Mouse (Mus musculus) MEL (cell line): ENCODE measurements around the gene Plxdc1. TPM values are rescaled to one million over a fixed set of nuclear protein-coding genes. Genes with fewer than 3 reads are reported as not detected.

Experiments used
- DNase-seq: peaks from one replicate; pipeline ENCODE4 v3.0.0; 2011; ENCODE audit warnings: low read depth, low spot score
- H3K27ac ChIP-seq: 2 replicates; pipeline ENCODE4 v1.5.1; 2012; ENCODE audit warnings: low read depth, mild to moderate bottlenecking, control low read depth, low read length, moderate library complexity; ENCODE audit not compliant: control insufficient read depth
- H3K27me3 ChIP-seq, 2 experiments: fragments of 150-350 bp in 1 of 2; sonication (generic) in 1 of 2; 2 replicates each; pipeline ENCODE4 v1.6.1; 2012; ENCODE audit warnings: low read length in 2 of 2, mild to moderate bottlenecking in 2 of 2, improper control_type of control experiment in 1 of 2, moderate library complexity in 1 of 2; ENCODE audit not compliant: insufficient read depth in 2 of 2, control insufficient read depth in 1 of 2
- H3K36me3 ChIP-seq, 2 experiments: 2 replicates each; pipeline ENCODE4 v1.6.1; 2012 to 2014; ENCODE audit warnings: low read length in 2 of 2, improper control_type of control experiment in 1 of 2, inconsistent platforms in 1 of 2, mild to moderate bottlenecking in 1 of 2; ENCODE audit not compliant: insufficient read depth in 2 of 2, control insufficient read depth in 1 of 2
- H3K4me1 ChIP-seq, 2 experiments: fragments of 150-350 bp in 1 of 2; sonication (generic) in 1 of 2; 2 replicates each; pipeline ENCODE4 v1.6.1; 2012; ENCODE audit warnings: low read length in 2 of 2, improper control_type of control experiment in 1 of 2, mild to moderate bottlenecking in 1 of 2; ENCODE audit not compliant: insufficient read depth in 2 of 2, control insufficient read depth in 1 of 2
- H3K4me3 ChIP-seq, 2 experiments: fragments of 150-350 bp in 1 of 2; sonication (generic) in 1 of 2; 2 replicates each; pipeline ENCODE4 v1.5.1; 2012; ENCODE audit warnings: low read depth in 2 of 2, low read length in 2 of 2, mild to moderate bottlenecking in 2 of 2, moderate library complexity in 2 of 2, control low read depth in 1 of 2, improper control_type of control experiment in 1 of 2; ENCODE audit not compliant: control insufficient read depth in 1 of 2, insufficient read depth in 1 of 2
- H3K79me2 ChIP-seq: 2 replicates; pipeline ENCODE4 v1.6.1; 2012; ENCODE audit warnings: mild to moderate bottlenecking, low read length, moderate library complexity; ENCODE audit not compliant: control insufficient read depth, poor library complexity, insufficient read depth
- H3K9ac ChIP-seq: 2 replicates; pipeline ENCODE4 v1.6.1; 2012; ENCODE audit warnings: low read depth, mild to moderate bottlenecking, control low read depth, low read length, moderate library complexity; ENCODE audit not compliant: control insufficient read depth, poor library complexity, severe bottlenecking
- H3K9me3 ChIP-seq: fragments of 150-350 bp; sonication (generic); replicated peaks from 2 replicates; pipeline ENCODE4 v1.6.1; 2012; ENCODE audit warnings: mild to moderate bottlenecking, low read length, improper control_type of control experiment, moderate library complexity; ENCODE audit not compliant: insufficient read depth
- BHLHE40 ChIP-seq: IDR thresholded peaks from 2 replicates; pipeline ENCODE4 v1.6.1; 2012; ENCODE audit warnings: low read depth, mild to moderate bottlenecking, inconsistent platforms, low read length, improper control_type of control experiment, borderline replicate concordance
- CHD1 ChIP-seq: IDR thresholded peaks from 2 replicates; pipeline ENCODE4 v1.6.1; 2012; ENCODE audit warnings: low read depth, mild to moderate bottlenecking, inconsistent platforms, low read length, improper control_type of control experiment
- CHD2 ChIP-seq: IDR thresholded peaks from 2 replicates; pipeline ENCODE4 v1.6.1; 2011; ENCODE audit warnings: low read length, improper control_type of control experiment
- CTCF ChIP-seq, 3 experiments: IDR thresholded peaks in 2 of 3; conservative IDR thresholded peaks in 1 of 3; 2 replicates each; pipeline ENCODE4 v1.5.1; 2011 to 2012; ENCODE audit warnings: low read length in 3 of 3, low read depth in 2 of 3, mild to moderate bottlenecking in 2 of 3, improper control_type of control experiment in 1 of 3, inconsistent platforms in 1 of 3, mixed read lengths in 1 of 3, moderate library complexity in 1 of 3; ENCODE audit not compliant: control insufficient read depth in 1 of 3, insufficient read depth in 1 of 3, poor library complexity in 1 of 3, severe bottlenecking in 1 of 3
- ELF1 ChIP-seq: IDR thresholded peaks from 2 replicates; pipeline ENCODE4 v1.6.1; 2014; ENCODE audit warnings: low read depth, mild to moderate bottlenecking, inconsistent platforms, low read length, improper control_type of control experiment, moderate library complexity
- EP300 ChIP-seq, 2 experiments: IDR thresholded peaks; 2 replicates each; pipeline ENCODE4 v1.6.1; 2011; ENCODE audit warnings: improper control_type of control experiment in 2 of 2, low read length in 2 of 2, low read depth in 1 of 2, mild to moderate bottlenecking in 1 of 2
- ETS1 ChIP-seq: IDR thresholded peaks from 2 replicates; pipeline ENCODE4 v1.6.1; 2012; ENCODE audit warnings: low read depth, mild to moderate bottlenecking, inconsistent platforms, low read length, improper control_type of control experiment, moderate library complexity
- GATA1 ChIP-seq: IDR thresholded peaks from 2 replicates; pipeline ENCODE4 v1.6.1; 2011; ENCODE audit warnings: low read depth, low read length, improper control_type of control experiment
- MAX ChIP-seq: IDR thresholded peaks from 2 replicates; pipeline ENCODE4 v1.6.1; 2011; ENCODE audit warnings: low read length, improper control_type of control experiment
- MXI1 ChIP-seq: IDR thresholded peaks from 2 replicates; pipeline ENCODE4 v1.6.1; 2011; ENCODE audit warnings: mild to moderate bottlenecking, low read depth, low read length, improper control_type of control experiment
- MYC ChIP-seq: IDR thresholded peaks from 2 replicates; pipeline ENCODE4 v1.6.1; 2011; ENCODE audit warnings: low read depth, mild to moderate bottlenecking, low read length, improper control_type of control experiment, moderate library complexity
- NRF1 ChIP-seq: IDR thresholded peaks from 2 replicates; pipeline ENCODE4 v1.6.1; 2014; ENCODE audit warnings: low read depth, mild to moderate bottlenecking, inconsistent platforms, low read length, improper control_type of control experiment, moderate library complexity; ENCODE audit not compliant: poor library complexity, insufficient read depth, severe bottlenecking
- POLR2AphosphoS5 ChIP-seq: IDR thresholded peaks from 2 replicates; pipeline ENCODE4 v1.6.1; 2012; ENCODE audit warnings: low read depth, borderline replicate concordance, mild to moderate bottlenecking, inconsistent platforms, low read length, moderate library complexity, mixed read lengths
- RAD21 ChIP-seq: IDR thresholded peaks from 2 replicates; pipeline ENCODE4 v1.6.1; 2011; ENCODE audit warnings: mild to moderate bottlenecking, low read depth, low read length, improper control_type of control experiment
- RCOR1 ChIP-seq: IDR thresholded peaks from 2 replicates; pipeline ENCODE4 v1.6.1; 2012; ENCODE audit warnings: low read depth, mild to moderate bottlenecking, inconsistent platforms, low read length, improper control_type of control experiment
- SIN3A ChIP-seq: IDR thresholded peaks from 2 replicates; pipeline ENCODE4 v1.6.1; 2012; ENCODE audit warnings: low read length, improper control_type of control experiment, inconsistent platforms
- SMC3 ChIP-seq: IDR thresholded peaks from 2 replicates; pipeline ENCODE4 v1.6.1; 2011; ENCODE audit warnings: low read depth, low read length, improper control_type of control experiment
- TAL1 ChIP-seq: IDR thresholded peaks from 2 replicates; pipeline ENCODE4 v1.6.1; 2012; ENCODE audit warnings: mild to moderate bottlenecking, inconsistent platforms, low read length, moderate library complexity, mixed read lengths
- TBP ChIP-seq: IDR thresholded peaks from 2 replicates; pipeline ENCODE4 v1.8.0; 2011; ENCODE audit warnings: low read depth, low read length, improper control_type of control experiment
- UBTF ChIP-seq: IDR thresholded peaks from 2 replicates; pipeline ENCODE4 v1.6.1; 2012; ENCODE audit warnings: low read depth, mild to moderate bottlenecking, inconsistent platforms, low read length, improper control_type of control experiment, moderate library complexity, borderline replicate concordance; ENCODE audit not compliant: insufficient read depth
- ZC3H11A ChIP-seq: IDR thresholded peaks from 2 replicates; pipeline ENCODE4 v1.6.1; 2012; ENCODE audit warnings: low read depth, mild to moderate bottlenecking, inconsistent platforms, low read length, improper control_type of control experiment
- ZMIZ1 ChIP-seq: IDR thresholded peaks from 2 replicates; pipeline ENCODE4 v1.6.1; 2012; ENCODE audit warnings: low read depth, mild to moderate bottlenecking, inconsistent platforms, low read length, improper control_type of control experiment, moderate library complexity
- ZNF384 ChIP-seq: IDR thresholded peaks from 2 replicates; pipeline ENCODE4 v1.6.1; 2012; ENCODE audit warnings: low read depth, mild to moderate bottlenecking, inconsistent platforms, low read length, improper control_type of control experiment
- polyA plus RNA-seq, 2 experiments: library from polyadenylated mRNA; stranded (reverse) in 1 of 2; unstranded in 1 of 2; fragments of >175 nt in 1 of 2; fragments of >200 nt in 1 of 2; gene quantifications; 2 replicates each; pipeline versions ENCODE4 v1.2.1 to v1.2.4; 2012; ENCODE audit warnings: low replicate concordance in 2 of 2, low read depth in 1 of 2; ENCODE audit not compliant: insufficient read length in 2 of 2, insufficient read depth in 1 of 2, missing spikeins in 1 of 2
- total RNA-seq: library from RNA; depleted of rRNA; stranded (reverse); fragments of 300-350 nt; gene quantifications from 2 replicates; pipeline ENCODE4 v1.2.3, GENCODE M21; 2012

Gene Plxdc1
- total and polyA plus RNA-seq, 3 experiments: 13.1 to 24.5 TPM; not detected in 1

DNA sequence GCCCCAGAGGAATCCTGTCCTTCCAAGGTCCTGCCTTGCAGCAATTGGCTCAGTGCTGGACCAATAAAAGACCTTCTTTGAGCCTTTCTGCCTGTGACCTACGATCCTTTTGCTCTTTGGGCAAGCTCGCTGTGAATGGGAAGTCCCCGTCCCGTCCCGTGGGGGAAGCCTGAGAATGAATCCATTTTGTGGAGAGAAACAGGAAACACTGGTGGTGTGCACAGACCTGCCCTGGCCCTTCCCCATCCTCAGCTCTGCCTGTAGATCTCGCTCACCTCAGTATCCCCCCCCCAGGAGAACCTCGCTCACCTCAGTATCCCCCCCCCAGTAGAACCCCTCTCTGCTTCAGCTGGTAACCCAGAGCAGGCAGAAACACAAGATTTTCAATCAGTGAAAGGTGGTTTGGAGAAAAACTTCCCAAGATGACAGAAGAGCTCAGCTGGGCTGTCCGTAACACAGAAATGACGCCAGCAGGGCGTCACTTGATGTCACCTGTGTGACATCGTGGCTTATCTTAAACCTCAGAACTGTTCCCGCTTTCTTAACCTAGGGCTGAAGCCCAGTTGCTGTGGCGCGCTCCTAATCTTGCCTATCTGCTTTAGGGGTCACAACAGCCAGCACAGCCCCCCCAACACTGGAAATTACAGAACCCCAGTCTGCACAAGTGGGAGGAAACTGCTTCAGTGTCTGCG, 43.7 kb downstream of the Plxdc1 start:
- Histone ChIP-seq H3K4me1 (no peaks in the 10 kb centered on the region), H3K27ac (no peak overlapping the region), H3K36me3 (no peaks in the 10 kb centered on the region; a peak in 1 of 4 replicates), H3K4me3 (no peak overlapping the region), H3K27me3 (no peaks in the 10 kb centered on the region), H3K9ac (no peak overlapping the region), H3K79me2 (no peaks in the 10 kb centered on the region), H3K9me3 (no peaks in the 10 kb centered on the region)
- DNase-seq: no peak
- TF ChIP-seq ETS1 (peak; percentile 32; the same call in 1 of the 2 replicates), NRF1 (no peak)

DNA sequence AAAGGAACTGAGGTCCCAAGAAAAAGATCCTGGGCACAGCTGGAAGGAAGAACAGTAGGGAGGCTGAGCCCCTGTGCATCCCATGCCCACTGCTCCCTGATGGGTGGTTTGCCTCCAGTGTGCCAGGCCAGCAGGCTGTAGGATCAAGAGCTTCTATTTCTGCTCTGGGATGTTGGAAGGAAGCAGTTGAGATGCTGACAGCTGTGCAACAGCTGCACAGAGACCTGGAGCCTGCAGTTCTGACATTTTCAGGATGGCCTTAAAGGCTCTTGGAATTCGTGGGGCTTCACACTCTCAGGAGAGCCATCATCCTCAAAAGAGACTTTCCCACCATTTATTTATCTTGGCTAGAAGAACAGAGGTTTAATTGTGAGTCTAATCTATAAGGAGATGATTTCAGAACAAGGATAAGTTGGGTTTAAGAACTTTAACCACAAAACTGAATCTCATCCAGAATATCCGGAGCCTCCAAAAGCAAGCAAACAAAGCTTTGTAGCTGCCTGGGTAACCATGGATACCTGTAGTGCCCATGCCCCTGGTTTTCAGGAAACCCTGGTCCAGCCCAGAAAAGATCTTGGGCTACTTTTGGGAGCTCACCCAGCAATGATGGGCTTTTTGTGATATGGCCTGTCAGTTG, 48.7 kb downstream of the Plxdc1 start:
- Histone ChIP-seq H3K27me3 (no peaks in the 10 kb centered on the region), H3K4me1 (peaks cover 9% of the 10 kb centered on the region in 2 experiments)

DNA sequence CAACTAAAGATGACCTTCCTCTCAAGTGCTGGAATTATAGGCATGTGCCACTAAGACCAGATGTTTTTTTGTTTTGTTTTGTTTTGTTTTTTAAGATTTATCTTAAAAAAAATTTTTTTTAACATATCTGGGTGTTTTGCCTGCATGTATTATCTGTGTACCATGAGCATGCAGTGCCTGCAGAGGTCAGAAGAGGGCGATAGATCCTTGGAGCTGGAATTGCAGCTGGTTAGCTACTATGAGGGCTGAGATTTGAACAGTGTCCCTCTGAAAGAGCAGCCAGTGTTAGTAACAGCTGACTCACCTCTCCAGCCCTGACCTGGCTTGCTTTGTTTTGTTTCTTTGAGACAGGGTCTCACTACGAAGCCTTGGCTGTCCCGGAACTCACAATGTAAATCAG, 49.5 kb downstream of the Plxdc1 start:
- peak overlapping the region; percentile 31; the same call in 1 of the 2 replicates for H3K27ac ChIP-seq
- no peak overlapping the region for H3K9ac ChIP-seq
- H3K79me2 ChIP-seq: no peaks in the 10 kb centered on the region
- peaks cover 8 to 12% of the 10 kb centered on the region in 2 experiments for H3K36me3 ChIP-seq
- H3K4me1 ChIP-seq: peaks cover 9% of the 10 kb centered on the region in 2 experiments
- TF ChIP-seq TBP (peak; percentile 56; the same call in 1 of the 2 replicates), CHD1 (no peak), MYC (0 out of 2 replicates have a peak, but pooled peaks have one; percentile 53), ZNF384 (peak; percentile 72), RAD21 (peak; percentile 94), SMC3 (peak; percentile 91), NRF1 (no peak), POLR2AphosphoS5 (no peak), CTCF (IDR thresholded peaks at IDR 0.05 in 2 of 3, conservative IDR thresholded peaks at IDR 0.05 in 1 of 3; ENCODE audit: control insufficient read depth in 1 of 3, insufficient read depth in 1 of 3, low read depth in 2 of 3, low read length in 3 of 3, poor library complexity in 1 of 3, severe bottlenecking in 1 of 3) (peak; percentile 88 to 94 (median 92)), ZC3H11A (peak; percentile 94), MAX (no peak), ETS1 (0 out of 2 replicates have a peak, but pooled peaks have one; percentile 19), SIN3A (peak; percentile 59; the same call in 1 of the 2 replicates), GATA1 (0 out of 2 replicates have a peak, but pooled peaks have one; percentile 34), ZMIZ1 (no peak), CHD2 (no peak), MXI1 (0 out of 2 replicates have a peak, but pooled peaks have one; percentile 1)
- TF ChIP-seq, all 39 proteins: peak for 11
- peak; percentile 90 for DNase-seq
- Histone ChIP-seq H3K27me3 (no peaks in the 10 kb centered on the region), H3K9me3 (no peaks in the 10 kb centered on the region), H3K4me3 (no peak overlapping the region)

More for the DNA sequence above, 48.7 kb downstream of the Plxdc1 start:
- no peaks in the 10 kb centered on the region for H3K9me3 ChIP-seq
- no peak overlapping the region for H3K4me3 ChIP-seq
- no peak for TF ChIP-seq TBP
- no peak for TF ChIP-seq ZMIZ1
- no peak for TF ChIP-seq TAL1
- no peak for TF ChIP-seq SIN3A
- TF ChIP-seq ETS1: no peak
- TF ChIP-seq MYC: no peak
- no peak for TF ChIP-seq ELF1
- TF ChIP-seq CHD1: no peak
- TF ChIP-seq RCOR1: no peak
- no peak for TF ChIP-seq EP300 (IDR thresholded peaks at IDR 0.05; ENCODE audit: low read depth in 1 of 2, low read length in 2 of 2)
- no peak for TF ChIP-seq UBTF
- no peak for TF ChIP-seq POLR2AphosphoS5
- TF ChIP-seq BHLHE40: no peak
- peaks cover 5 to 12% of the 10 kb centered on the region in 2 experiments for H3K36me3 ChIP-seq
- H3K27ac ChIP-seq: no peak overlapping the region
- no peaks in the 10 kb centered on the region for H3K79me2 ChIP-seq
- DNase-seq: no peak
- no peak overlapping the region for H3K9ac ChIP-seq
